Mouse (Mus musculus) small intestine, adult 2 months (tissue): Measurements from ENCODE around the gene Pwwp2a.

ENCODE experiments used
- CTCF ChIP-seq: fragments of 200-500 bp; IDR thresholded peaks from 2 replicates; pipeline ENCODE4 v1.5.1; 2012; ENCODE audit warnings: low read depth, mild to moderate bottlenecking, control low read depth, inconsistent platforms, low read length, moderate library complexity, mixed read lengths; ENCODE audit not compliant: insufficient replicate concordance, insufficient read length; ENCODE audit errors: extremely low read depth
- POLR2A ChIP-seq: fragments of 200-500 bp; IDR thresholded peaks from 2 replicates; pipeline ENCODE4 v1.6.1; 2012; ENCODE audit warnings: low read depth, mild to moderate bottlenecking, control low read depth, inconsistent platforms, low read length, moderate library complexity

DNA sequence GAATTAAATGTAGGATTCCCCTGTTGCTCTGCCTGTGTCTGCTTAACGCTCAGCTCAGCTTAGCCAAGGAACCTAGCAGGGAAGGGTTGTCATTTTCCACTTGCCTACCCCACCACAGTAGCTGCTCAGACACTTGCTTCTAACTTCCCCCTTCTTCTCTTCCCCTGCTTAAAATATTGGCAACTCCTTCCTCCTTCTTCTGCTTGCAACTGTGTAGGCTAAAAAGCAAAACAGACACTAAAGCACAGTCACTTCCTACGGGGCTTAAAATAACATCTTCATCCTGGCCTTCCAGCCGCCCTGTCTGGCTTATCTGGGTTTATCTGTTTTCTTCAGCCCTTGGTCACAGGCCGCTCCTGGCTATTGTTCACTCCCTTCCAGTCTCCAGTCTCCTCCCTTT lies 49.2 kb upstream of the Pwwp2a start:
- TF ChIP-seq CTCF: no peak
- no peak for TF ChIP-seq POLR2A
